Mouse (Mus musculus): ENCODE results near the gene Nras.
A peak's percentile ranks its signal among the peaks of the same experiment; 100 is the strongest.

Nras gene

DNA sequence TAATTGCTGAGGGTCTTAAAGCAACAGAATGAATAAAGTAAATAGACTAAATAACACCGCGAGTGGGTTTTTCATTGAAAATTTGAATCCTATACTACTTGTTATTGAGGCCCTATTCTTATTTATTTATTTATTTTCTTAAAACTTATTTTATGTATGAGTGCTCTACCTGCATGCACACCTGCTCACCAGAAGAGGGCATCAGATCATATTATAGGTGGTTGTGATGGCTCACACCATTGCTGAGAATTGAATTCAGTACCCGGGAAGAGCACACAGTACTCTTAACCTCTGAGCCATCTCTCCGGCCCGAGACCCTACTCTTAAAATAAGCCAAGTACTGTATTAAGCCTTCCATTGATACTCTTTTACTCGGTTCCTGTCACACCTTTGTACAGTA is 41.6 kb downstream of the Nras start:
- no peak for DNase-seq

DNA sequence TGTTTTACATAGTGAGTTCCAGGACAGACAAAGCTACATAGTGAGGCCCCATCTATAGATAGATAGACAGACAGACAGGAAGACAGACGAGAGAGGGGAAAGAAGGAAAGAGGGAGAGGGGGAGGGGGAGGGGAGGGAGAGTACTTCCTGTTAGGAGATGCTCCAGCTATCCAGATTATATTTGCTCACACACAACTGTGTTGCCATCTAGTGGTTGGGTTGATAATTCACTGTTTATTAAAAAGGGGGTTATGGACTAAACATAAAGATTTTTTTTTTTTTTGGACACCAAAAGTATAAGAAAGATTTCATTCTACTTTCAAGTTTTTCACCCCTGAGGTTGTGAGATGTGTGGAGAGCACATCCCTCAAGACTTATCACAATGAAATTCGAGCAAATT is 42.6 kb downstream of the Nras start:
- no peak for DNase-seq

DNA sequence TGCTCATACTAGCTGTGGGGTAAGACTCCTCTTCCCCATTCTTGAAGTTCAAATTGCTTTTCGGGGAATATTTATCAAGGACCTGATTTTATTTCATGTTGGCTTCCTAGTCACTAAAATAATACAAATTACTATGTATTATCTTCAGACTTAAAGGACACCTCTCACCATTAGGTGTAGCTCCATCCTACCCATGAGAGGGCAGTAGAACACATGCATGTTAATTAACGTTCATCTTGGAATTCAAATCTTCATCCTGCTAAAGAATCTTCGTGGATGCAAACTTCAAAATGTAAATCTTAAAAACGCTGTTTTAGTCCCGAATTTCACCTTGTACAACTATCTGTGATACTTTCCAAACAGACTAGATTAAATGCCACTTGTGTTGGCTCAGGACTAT is 43.1 kb downstream of the Nras start:
- no peak for DNase-seq

DNA sequence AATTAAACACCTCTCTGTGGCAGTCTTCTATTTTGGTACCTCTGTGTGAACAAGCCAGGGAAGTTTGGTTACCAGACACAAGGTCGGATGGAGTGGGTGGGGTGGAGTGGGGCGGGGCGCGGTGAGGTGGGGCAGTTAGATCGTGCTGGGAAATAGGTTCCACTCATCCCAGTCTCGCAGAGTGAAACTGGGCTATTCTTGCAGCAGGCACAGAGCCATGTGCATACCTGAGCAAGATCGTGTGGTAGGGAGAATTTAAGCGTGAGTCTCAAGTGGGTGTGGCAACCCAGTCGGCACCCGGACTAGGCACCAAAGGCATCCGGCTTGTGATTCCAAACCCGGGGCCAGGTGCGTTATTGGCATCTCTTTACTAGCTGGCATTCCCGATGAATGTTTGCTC is 43.8 kb downstream of the Nras start:
- peak; percentile 11 to 41 for DNase-seq

DNA sequence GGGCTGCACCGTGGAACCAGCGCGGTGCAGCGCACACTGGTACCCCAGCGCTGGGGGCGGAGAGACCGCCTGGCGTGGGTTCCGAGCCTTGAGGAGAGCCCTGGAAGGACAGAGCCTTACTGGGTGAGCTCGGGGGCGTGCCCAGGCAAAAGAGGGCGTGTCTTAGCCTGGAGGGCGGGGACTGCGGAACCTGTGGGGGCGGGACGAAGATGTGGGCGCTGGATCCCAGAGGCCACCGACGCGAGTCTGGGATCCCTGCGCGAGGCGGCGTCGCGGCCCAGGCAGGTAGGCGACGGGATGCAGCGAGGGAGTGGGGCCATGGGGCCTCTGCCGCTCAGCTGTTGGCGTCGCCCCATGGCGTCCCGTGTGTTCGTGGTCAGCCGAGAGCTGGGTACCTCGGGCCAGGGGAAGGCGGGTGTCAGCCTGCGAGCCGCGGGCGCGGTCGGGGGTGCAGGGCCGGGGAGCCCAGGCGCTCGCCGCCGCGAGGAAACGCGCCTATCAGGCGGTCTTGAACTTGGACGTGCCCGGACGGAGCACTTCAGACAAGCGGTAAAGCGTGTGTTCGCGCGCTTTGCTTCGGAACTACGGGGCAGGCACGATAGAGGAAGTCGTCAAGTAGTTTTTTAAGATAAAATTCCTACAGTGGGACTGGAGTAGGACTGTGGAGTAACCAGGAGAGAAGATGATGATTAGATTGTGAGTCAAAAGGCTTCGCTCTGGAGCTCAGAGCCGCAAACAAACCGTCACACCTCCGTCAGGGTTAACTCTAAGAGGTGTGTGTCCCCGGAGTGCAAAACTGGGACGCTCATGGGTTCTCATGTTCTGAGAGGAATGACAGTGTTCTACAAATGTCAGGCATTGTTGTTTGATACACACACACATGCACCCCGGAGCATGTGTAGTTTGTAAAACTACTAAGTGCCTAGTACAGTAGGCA is 44.6 kb downstream of the Nras start, which contains the start of gene Dennd2c:
Gene Dennd2c, plus strand, starts transcription at position 151 of the 937 bp plus-strand sequence.
- peak; percentile 94 to 96 for DNase-seq

DNA sequence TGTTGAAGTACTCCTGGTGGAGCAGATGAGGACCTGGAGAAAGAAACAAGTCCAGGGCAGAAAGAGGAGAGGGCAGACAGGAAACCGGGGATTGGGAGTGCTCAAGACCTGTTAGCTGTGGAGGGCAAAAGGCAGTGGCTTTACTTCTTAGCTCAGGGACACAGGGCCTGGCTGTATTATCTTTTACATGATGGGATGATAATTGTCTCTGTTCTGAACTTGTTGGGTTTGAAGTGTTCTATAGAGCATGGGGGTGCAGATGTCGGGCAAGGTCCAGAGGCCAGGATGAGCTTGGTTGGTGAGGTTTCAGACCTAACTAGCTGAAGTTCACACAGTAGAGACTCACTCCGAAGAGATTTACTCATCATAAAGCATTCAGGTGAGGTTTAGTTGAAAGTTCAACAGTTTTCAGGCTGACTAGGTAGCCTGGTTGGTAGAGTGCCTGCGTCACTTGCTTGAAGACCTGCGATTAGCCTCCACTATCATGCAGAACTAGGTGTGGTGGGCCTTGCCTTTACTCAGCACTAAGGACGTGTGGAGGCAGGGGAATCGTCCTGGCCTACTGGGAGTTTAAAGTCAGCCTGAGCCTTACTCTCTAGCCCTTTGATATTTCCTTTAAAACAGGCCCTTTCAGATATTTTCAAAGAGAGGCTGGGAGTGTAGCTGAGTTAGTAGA is 49.6 kb downstream of the Nras start:
- DNase-seq, result no peak

DNA sequence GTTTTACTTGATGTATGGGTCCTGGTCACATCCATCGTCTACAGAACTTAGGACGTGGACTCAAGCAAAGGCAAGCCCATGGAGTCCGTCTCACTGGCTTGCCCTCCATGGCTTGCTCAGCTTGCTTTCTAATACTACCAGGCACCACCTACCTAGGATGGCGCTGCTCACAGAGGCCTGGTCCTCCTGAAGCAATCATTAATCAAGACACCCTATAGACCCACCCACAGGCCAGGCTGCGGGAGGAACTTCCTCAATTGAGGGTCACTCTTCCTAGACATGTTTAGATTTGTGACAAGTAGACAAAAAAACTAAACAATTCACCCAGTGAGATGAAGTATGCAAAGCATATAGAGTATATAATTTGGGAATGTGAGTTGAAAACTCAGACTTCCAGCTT is 54.1 kb downstream of the Nras start:
- no peak for DNase-seq

All from kidney, postnatal 25 days (tissue).